Mouse (Mus musculus) lung, postnatal 0 days (tissue): ENCODE results near the gene Ino80b. TPM values are rescaled to one million over a fixed set of nuclear protein-coding genes. Genes with fewer than 3 reads are reported as not detected.

Experiments
- ATAC-seq: fragments of 200-750 bp; cut with Nextera tagmentation; 2 replicates; pipeline ENCODE4 v1.8.0; 2017; ENCODE audit warnings: moderate library complexity
- DNase-seq: peaks from one replicate; pipeline ENCODE4 v3.0.0-alpha.2; 2016; ENCODE audit warnings: low spot score
- H3K27ac ChIP-seq: fragments of 300-500 bp; sonication (generic); 2 replicates; pipeline ENCODE4 v1.5.1; 2014; ENCODE audit warnings: antibody characterized with exemption, mild to moderate bottlenecking, low read length, mixed read lengths
- H3K27me3 ChIP-seq: fragments of 300-500 bp; sonication (generic); replicated peaks from 2 replicates; pipeline ENCODE4 v1.6.1; 2014; ENCODE audit warnings: low read length, mixed read lengths; ENCODE audit not compliant: insufficient read depth
- H3K36me3 ChIP-seq: fragments of 300-500 bp; sonication (generic); 2 replicates; pipeline ENCODE4 v1.6.1; 2014; ENCODE audit warnings: low read length, mixed read lengths; ENCODE audit not compliant: insufficient read depth
- H3K4me1 ChIP-seq: fragments of 300-500 bp; sonication (generic); 2 replicates; pipeline ENCODE4 v1.6.1; 2014; ENCODE audit warnings: antibody characterized with exemption, low read depth, low read length, mixed read lengths; ENCODE audit not compliant: insufficient read depth
- H3K4me2 ChIP-seq: fragments of 300-500 bp; sonication (generic); replicated peaks from 2 replicates; pipeline ENCODE4 v1.6.1; 2014; ENCODE audit warnings: low read depth, mild to moderate bottlenecking, low read length, moderate library complexity, mixed read lengths
- H3K4me3 ChIP-seq: fragments of 300-500 bp; sonication (generic); 2 replicates; pipeline ENCODE4 v1.5.1; 2014; ENCODE audit warnings: low read depth, low read length
- H3K9ac ChIP-seq: fragments of 300-500 bp; sonication (generic); replicated peaks from 2 replicates; pipeline ENCODE4 v1.6.1; 2014; ENCODE audit warnings: low read depth, mild to moderate bottlenecking
- H3K9me3 ChIP-seq: fragments of 300-500 bp; sonication (generic); 2 replicates; pipeline ENCODE4 v1.6.1; 2016; ENCODE audit warnings: low read length, mixed read lengths
- CTCF ChIP-seq: IDR thresholded peaks from 2 replicates; pipeline ENCODE4 v1.5.1; 2016; ENCODE audit warnings: antibody characterized with exemption, mild to moderate bottlenecking
- EP300 ChIP-seq: IDR thresholded peaks from 2 replicates; pipeline ENCODE4 v1.6.1; 2016; ENCODE audit warnings: antibody characterized with exemption, mild to moderate bottlenecking, control low read depth
- WGBS: fragments of 180-500 bp; shearing (Covaris S2); extraction: QIAGEN DNeasy Blood & Tissue Kit; methylation state at CpG from one replicate; pipeline ENCODE4 v1.1.7; 2014; 5-methylcytosine and 5-hydroxymethylcytosine counted together
- polyA plus RNA-seq: library from polyadenylated mRNA; unstranded; fragments of >200 nt; fragmentation: Nextera tagmentation; extraction: Ambion mirVana; gene quantifications from 2 replicates; pipeline ENCODE4 v1.2.1, GENCODE M21; 2015

The Ino80b gene
- polyA plus RNA-seq, 1 experiment from 2014 or later = 14.5 TPM

DNA sequence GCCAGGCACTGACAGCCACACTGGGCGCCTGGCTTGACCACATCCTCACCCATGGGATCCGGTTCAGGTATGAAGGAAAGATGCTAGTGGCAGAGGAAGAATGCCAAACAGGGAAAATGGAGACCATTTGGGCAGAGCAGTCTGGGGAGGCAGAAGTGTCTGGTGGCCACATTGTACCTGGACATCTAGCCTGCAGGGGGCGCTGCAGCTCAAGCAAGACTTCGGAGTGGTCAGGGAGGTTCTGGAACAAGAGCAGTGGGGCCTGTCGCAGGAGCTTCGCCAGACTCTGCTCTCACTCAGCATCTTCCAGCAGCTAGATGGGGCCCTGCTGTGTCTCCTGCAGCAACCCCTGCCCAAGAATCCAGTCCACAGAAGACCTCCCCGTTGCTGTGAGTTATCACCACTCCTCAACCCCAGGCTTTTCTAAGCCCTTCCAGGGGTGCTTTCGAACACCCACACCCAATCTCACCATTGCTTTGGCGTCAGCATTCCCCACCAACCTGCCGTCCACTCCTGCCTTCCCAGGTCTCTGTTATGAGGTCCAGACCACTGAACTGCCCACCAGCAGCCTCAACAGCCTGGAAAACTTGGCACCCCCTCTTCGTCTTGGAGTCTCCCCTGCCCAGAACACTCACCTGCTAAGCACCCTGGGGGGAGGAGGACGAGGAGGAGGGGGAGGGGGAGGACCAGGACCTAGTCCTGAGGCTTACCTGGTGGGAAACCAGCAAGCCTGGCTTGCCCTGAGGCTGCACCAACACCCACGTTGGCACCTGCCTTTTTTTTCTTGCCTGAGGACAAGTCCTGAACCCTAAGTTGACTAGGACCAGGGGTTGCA lies 17.4 kb downstream of the Ino80b start:
- no peak overlapping the region for H3K4me2 ChIP-seq
- DNase-seq (peak; percentile 90), ATAC-seq (peak; percentile 57)
- peaks cover 6% of the 10 kb centered on the region for H3K4me1 ChIP-seq
- H3K27me3 ChIP-seq = no peaks in the 10 kb centered on the region
- no peak overlapping the region for H3K4me3 ChIP-seq
- no peak overlapping the region for H3K9ac ChIP-seq
- no peak overlapping the region for H3K27ac ChIP-seq
- WGBS = 40% methylated on average over 13 of the region's 13 CpGs
- TF ChIP-seq CTCF = peak; percentile 91
- no peak for TF ChIP-seq EP300
- no peaks in the 10 kb centered on the region for H3K36me3 ChIP-seq
- no peaks in the 10 kb centered on the region for H3K9me3 ChIP-seq

GRCm38 (mm10) chr6:83104158-83104557 lies 21.1 kb downstream of the Ino80b start:
- ATAC-seq = no peak
- WGBS = 68% methylated on average over 4 of the region's 4 CpGs
- no peak overlapping the region for H3K4me2 ChIP-seq

DNA sequence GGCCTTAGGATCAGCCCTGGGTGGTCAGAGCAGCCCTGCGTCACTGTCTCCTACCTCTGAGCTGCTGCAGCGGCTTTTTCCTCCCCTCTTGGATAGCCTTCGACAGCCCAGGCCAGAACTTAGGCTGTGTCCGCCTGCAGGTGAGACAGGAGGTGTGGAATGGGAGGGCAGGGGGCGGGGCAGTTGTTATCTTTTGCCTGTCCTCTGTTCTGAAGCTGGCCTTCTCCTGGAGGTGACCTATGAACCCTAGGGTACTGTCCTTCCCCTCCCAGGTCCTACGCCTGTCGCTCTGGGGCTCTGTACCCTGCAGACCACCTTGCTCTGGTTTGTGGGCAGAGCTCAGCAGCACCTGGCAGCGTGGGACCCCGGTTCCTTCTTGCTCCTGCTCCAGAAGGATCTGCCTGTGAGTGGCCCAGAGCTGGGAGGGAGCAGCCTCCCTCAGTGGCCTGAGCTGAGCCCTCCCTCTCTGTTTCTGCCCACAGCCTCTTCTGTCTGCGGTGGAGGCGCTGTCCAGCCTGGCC lies 22.0 kb downstream of the Ino80b start:
- Histone ChIP-seq H3K27me3 (no peaks in the 10 kb centered on the region), H3K9ac (no peak overlapping the region), H3K4me3 (no peak overlapping the region), H3K27ac (no peak overlapping the region), H3K4me1 (peaks cover 7% of the 10 kb centered on the region), H3K9me3 (no peaks in the 10 kb centered on the region), H3K4me2 (no peak overlapping the region), H3K36me3 (no peaks in the 10 kb centered on the region)
- ATAC-seq (no peak), DNase-seq (no peak)
- TF ChIP-seq EP300 = no peak
- no peak for TF ChIP-seq CTCF
- 57% methylated on average over 11 of the region's 11 CpGs for WGBS

More at GRCm38 (mm10) chr6:83104158-83104557, 21.1 kb downstream of the Ino80b start:
- peaks cover 10% of the 10 kb centered on the region for H3K4me1 ChIP-seq
- H3K9me3 ChIP-seq = no peaks in the 10 kb centered on the region
- no peak overlapping the region for H3K4me3 ChIP-seq
- H3K9ac ChIP-seq = no peak overlapping the region
- DNase-seq = no peak
- no peaks in the 10 kb centered on the region for H3K36me3 ChIP-seq
- TF ChIP-seq EP300 (no peak), CTCF (no peak)
- no peak overlapping the region for H3K27ac ChIP-seq
- no peaks in the 10 kb centered on the region for H3K27me3 ChIP-seq

- Histone ChIP-seq H3K9ac (peak overlapping the region; percentile 43; the same call in 1 of the 2 replicates), H3K9me3 (no peaks in the 10 kb centered on the region), H3K4me2 (peak overlapping the region; percentile 91), H3K36me3 (no peaks in the 10 kb centered on the region), H3K27me3 (no peaks in the 10 kb centered on the region), H3K4me1 (peaks cover 7% of the 10 kb centered on the region), H3K4me3 (peak overlapping the region; percentile 69), H3K27ac (peak overlapping the region; percentile 81)
- ATAC-seq (peak; percentile 86), DNase-seq (peak; percentile 73)
- WGBS = 1% methylated on average over 62 of the region's 74 CpGs
- peak; percentile 68 for TF ChIP-seq CTCF
- TF ChIP-seq EP300 = no peak
These were observed 23.3 kb downstream of the Ino80b start for GRCm38 (mm10) chr6:83101688-83102556.

GRCm38 (mm10) chr6:83101316-83101687 lies 23.9 kb downstream of the Ino80b start, which contains the start of the genes Ccdc142 and Gm42688:
Ccdc142 (plus strand) TSS chr6:83101601.
Gm42688 (plus strand) TSS chr6:83101617.
- Histone ChIP-seq H3K27me3 (no peaks in the 10 kb centered on the region), H3K4me2 (peak within 1 kb of the TSS; percentile 91), H3K36me3 (no peaks in the 10 kb centered on the region), H3K4me1 (peaks cover 7% of the 10 kb centered on the region), H3K27ac (peak within 1 kb of the TSS; percentile 81), H3K9ac (peak within 1 kb of the TSS; percentile 43; the same call in 1 of the 2 replicates), H3K4me3 (peak within 1 kb of the TSS; percentile 69), H3K9me3 (no peaks in the 10 kb centered on the region)
- DNase-seq (peak; percentile 95), ATAC-seq (peak; percentile 93)
- WGBS = 4% methylated on average over 24 of the region's 25 CpGs
- TF ChIP-seq CTCF = peak; percentile 79
- no peak for TF ChIP-seq EP300

- Histone ChIP-seq H3K27ac (no peak overlapping the region), H3K36me3 (no peaks in the 10 kb centered on the region), H3K27me3 (no peaks in the 10 kb centered on the region), H3K9ac (no peak overlapping the region), H3K4me3 (no peak overlapping the region), H3K4me2 (no peak overlapping the region), H3K4me1 (peaks cover 7% of the 10 kb centered on the region), H3K9me3 (no peaks in the 10 kb centered on the region)
- DNase-seq (no peak), ATAC-seq (no peak)
- WGBS = 55% methylated on average over 2 of the region's 2 CpGs
- TF ChIP-seq EP300 (no peak), CTCF (no peak)
These were observed 26.8 kb downstream of the Ino80b start for GRCm38 (mm10) chr6:83098411-83098810.
